Mouse (Mus musculus): Measurements from ENCODE around the gene Pik3ip1. TPM values are rescaled to one million over a fixed set of nuclear protein-coding genes. Genes with fewer than 3 reads are reported as not detected.

Pik3ip1 gene
- polyA plus RNA-seq, 1 experiment: 11.0 TPM

DNA sequence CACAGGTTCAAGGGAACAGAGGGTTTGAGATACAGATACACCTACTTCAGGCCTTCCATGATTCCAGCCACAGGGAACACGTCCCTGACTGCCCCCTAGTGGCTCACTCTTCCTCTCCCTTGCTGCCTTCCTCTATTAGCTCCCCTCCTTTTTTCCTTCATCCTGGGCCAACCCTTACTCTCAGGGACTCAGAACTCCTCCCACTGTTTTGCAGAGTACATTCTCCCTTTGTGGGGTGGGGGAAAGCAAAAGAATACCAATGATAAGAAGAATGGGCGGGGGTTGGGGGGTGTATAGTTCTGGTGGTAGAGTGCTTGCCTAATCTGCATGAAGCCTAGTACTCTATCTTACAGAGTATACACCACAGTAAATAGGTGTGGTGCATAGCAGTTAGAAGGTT is 16.1 kb upstream of the Pik3ip1 start:
- TF ChIP-seq POLR2A (IDR thresholded peaks at IDR 0.05; ENCODE audit: low read depth, low read length) (no peak), CTCF (IDR thresholded peaks at IDR 0.05; ENCODE audit: extremely low read depth, insufficient read length, insufficient replicate concordance, low read depth, low read length) (peak; percentile 72; the same call in 1 of the 2 replicates)
- Histone ChIP-seq H3K4me1 (ENCODE audit: control insufficient read depth, insufficient read depth, insufficient read length, low read length) (no peaks in the 10 kb centered on the region), H3K27ac (ENCODE audit: insufficient read depth, low read depth, low read length) (no peak overlapping the region), H3K27me3 (ENCODE audit: control insufficient read depth, insufficient read depth, low read length) (no peaks in the 10 kb centered on the region), H3K36me3 (ENCODE audit: control insufficient read depth, insufficient read depth, low read length) (peaks cover 8% of the 10 kb centered on the region), H3K4me3 (ENCODE audit: low read depth, low read length) (no peak overlapping the region)
- 34% methylated on average over 2 of the region's 2 CpGs for WGBS

DNA sequence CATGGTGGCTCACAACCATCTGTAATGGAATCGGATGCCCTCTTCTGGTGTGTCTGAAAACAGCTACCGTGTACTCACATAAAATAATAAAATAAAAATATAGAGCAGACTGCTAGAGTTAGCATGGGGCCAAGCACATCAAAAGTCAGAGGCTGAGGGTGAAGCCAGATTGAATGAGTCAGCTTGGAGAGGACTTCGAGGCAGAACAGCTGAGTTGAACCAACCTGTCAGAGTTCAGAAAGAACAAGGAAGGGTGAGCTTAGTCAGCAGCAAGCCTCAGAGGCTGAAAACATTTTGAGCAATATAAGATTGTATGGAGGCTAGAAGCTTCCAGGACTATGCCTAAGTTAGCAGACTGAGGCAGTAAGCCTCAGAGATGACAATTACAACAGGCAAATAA is 11.9 kb upstream of the Pik3ip1 start:
- no peak overlapping the region for H3K27ac ChIP-seq (ENCODE audit: insufficient read depth, low read depth, low read length)
- H3K4me1 ChIP-seq (ENCODE audit: control insufficient read depth, insufficient read depth, insufficient read length, low read length): no peaks in the 10 kb centered on the region
- H3K27me3 ChIP-seq (ENCODE audit: control insufficient read depth, insufficient read depth, low read length): no peaks in the 10 kb centered on the region
- TF ChIP-seq CTCF (IDR thresholded peaks at IDR 0.05; ENCODE audit: extremely low read depth, insufficient read length, insufficient replicate concordance, low read depth, low read length) (no peak), POLR2A (IDR thresholded peaks at IDR 0.05; ENCODE audit: low read depth, low read length) (no peak)
- WGBS: 84% methylated on average over 3 of the region's 3 CpGs
- no peaks in the 10 kb centered on the region for H3K36me3 ChIP-seq (ENCODE audit: control insufficient read depth, insufficient read depth, low read length)
- no peak overlapping the region for H3K4me3 ChIP-seq (ENCODE audit: low read depth, low read length)

DNA sequence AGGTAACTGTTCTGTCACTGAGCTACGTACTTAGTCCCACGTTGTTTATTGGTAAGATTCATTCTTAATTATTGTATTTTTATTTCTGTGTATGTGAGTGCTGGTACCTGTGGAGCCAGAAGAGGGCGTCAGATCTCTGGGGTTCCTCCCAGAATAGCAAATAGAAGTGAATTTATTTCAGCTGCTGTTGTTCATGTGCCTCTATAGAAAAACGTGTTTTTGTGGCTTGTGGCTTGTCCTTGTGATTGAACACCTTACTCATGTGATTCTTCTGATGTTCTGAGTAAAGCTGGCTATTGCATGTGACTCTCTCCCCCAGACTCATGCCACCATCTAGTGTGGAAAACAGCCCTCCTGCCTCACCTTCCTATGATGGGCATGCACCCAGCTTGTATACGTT is 1.9 kb upstream of the Pik3ip1 start:
- Histone ChIP-seq H3K27me3 (ENCODE audit: control insufficient read depth, insufficient read depth, low read length) (no peaks in the 10 kb centered on the region), H3K27ac (ENCODE audit: insufficient read depth, low read depth, low read length) (no peak overlapping the region), H3K4me3 (ENCODE audit: low read depth, low read length) (no peak overlapping the region), H3K4me1 (ENCODE audit: control insufficient read depth, insufficient read depth, insufficient read length, low read length) (no peaks in the 10 kb centered on the region), H3K36me3 (ENCODE audit: control insufficient read depth, insufficient read depth, low read length) (no peaks in the 10 kb centered on the region)
- TF ChIP-seq CTCF (IDR thresholded peaks at IDR 0.05; ENCODE audit: extremely low read depth, insufficient read length, insufficient replicate concordance, low read depth, low read length): no peak
- TF ChIP-seq POLR2A (IDR thresholded peaks at IDR 0.05; ENCODE audit: low read depth, low read length): no peak
- WGBS: 75% methylated on average over 5 of the region's 5 CpGs

DNA sequence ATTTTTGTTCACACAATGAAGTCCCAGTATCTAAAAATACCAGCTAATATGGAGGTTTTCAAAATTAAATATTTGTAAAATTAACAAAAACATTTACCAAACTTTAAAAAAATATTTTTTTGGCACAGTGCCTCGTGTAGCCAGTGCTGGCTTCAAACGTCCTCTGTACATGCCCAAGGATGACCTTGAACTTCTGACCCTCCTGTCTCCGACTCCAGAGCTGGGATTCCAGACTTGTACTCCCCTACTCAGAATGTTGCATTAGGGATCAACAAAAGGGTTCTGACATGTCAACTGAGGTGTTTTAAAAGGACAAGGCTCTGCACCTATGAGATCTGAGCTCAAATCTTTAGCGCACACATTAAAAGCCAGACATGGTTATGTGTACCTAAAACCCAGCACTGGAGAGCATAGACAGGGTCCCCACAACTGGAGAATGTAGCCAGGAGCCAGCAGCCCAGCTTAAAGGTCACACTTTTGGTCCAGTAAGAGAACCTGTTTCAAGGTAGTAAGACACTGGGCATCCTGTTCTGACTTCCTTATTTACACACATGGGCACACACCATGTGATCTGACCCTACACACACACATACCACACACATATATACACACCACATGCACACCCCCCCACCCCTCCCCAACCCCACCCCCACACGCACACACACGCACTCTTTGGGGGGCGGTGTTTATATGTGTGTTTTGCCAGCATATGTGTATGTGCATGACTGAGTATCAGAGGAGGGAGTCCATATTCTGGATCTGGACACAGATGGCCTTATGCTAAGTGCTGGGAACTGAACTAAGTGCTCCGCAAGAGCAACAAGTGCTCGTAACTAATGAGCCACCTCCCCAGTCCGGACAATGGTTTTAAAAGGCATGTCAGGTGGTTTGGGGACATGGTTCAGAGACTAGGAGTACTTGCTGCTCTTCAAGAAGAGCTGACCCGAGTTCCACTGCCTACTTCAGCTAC is 1.1 kb upstream of the Pik3ip1 start:
- no peaks in the 10 kb centered on the region for H3K36me3 ChIP-seq (ENCODE audit: control insufficient read depth, insufficient read depth, low read length)
- 80% methylated on average over 11 of the region's 11 CpGs for WGBS
- no peak overlapping the region for H3K4me3 ChIP-seq (ENCODE audit: low read depth, low read length)
- H3K27me3 ChIP-seq (ENCODE audit: control insufficient read depth, insufficient read depth, low read length): no peaks in the 10 kb centered on the region
- no peak for TF ChIP-seq CTCF (IDR thresholded peaks at IDR 0.05; ENCODE audit: extremely low read depth, insufficient read length, insufficient replicate concordance, low read depth, low read length)
- no peak for TF ChIP-seq POLR2A (IDR thresholded peaks at IDR 0.05; ENCODE audit: low read depth, low read length)
- no peaks in the 10 kb centered on the region for H3K4me1 ChIP-seq (ENCODE audit: control insufficient read depth, insufficient read depth, insufficient read length, low read length)
- H3K27ac ChIP-seq (ENCODE audit: insufficient read depth, low read depth, low read length): no peak overlapping the region; the same call in 1 of the 2 replicates

DNA sequence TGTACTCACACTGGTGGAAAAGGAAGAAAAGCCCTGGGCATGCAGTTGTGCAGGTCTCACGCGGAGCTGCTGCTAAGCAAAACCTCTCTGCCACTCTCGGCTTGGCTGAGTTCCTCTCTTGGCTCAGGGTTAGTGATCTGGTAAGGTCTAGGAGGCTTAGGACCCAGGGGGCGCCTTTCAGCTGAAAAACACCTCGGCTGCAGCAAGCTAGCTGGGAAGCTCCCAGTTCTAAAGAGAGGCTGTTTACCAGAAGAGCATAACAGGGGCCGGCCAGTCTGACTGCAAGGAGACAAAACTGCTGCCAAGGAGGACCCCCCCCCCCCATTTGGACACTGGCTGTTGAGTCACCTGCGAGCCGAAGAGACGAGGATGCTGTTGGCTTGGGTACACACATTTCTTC is 365 bp downstream of the Pik3ip1 start:
- TF ChIP-seq CTCF (IDR thresholded peaks at IDR 0.05; ENCODE audit: extremely low read depth, insufficient read length, insufficient replicate concordance, low read depth, low read length): peak; percentile 34; the same call in 1 of the 2 replicates
- TF ChIP-seq POLR2A (IDR thresholded peaks at IDR 0.05; ENCODE audit: low read depth, low read length): peak; percentile 56
- peak overlapping the region; percentile 61 for H3K4me3 ChIP-seq (ENCODE audit: low read depth, low read length)
- under 1% methylated on average over 9 of the region's 9 CpGs for WGBS
- H3K27ac ChIP-seq (ENCODE audit: insufficient read depth, low read depth, low read length): peak overlapping the region; percentile 69
- H3K36me3 ChIP-seq (ENCODE audit: control insufficient read depth, insufficient read depth, low read length): no peaks in the 10 kb centered on the region
- no peaks in the 10 kb centered on the region for H3K27me3 ChIP-seq (ENCODE audit: control insufficient read depth, insufficient read depth, low read length)
- H3K4me1 ChIP-seq (ENCODE audit: control insufficient read depth, insufficient read depth, insufficient read length, low read length): peaks cover 5% of the 10 kb centered on the region; the same call in 1 of the 2 replicates

DNA sequence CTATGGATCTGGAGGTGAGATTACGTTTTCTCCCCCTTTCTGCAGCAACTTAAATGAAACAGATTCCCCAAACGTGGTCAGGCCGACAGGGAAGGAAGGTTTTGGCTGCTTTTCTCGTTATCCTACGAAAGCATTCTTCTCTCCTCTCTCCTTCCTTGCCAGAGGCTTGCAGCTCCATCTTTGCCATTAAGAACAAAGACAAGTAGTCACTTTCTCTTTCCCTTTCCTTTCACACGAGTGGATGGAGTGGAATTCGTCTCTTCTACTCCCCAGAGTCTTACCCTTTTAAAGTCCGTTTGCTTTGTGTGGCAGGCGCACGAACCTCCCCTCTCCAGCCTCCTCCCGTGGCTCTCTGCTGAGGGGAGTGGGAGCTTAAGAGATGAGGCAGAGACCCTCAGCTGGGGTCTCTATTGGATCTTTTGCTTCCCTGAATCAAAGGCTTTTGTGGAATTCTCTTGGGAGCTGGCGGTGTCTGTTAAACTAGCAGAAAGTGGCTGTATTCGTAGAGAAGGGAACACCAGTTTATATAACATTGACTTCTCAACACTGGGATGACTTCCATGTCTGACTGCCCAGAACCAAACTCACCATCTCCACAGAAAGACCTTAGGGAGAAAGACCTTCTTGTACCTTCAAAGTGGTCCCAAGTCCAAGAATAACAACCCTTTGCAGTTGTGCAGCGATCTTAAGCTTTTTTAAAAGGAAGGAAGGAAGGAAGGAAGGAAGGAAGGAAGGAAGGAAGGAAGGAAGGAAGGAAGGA is 970 bp downstream of the Pik3ip1 start:
- Histone ChIP-seq H3K4me3 (ENCODE audit: low read depth, low read length) (peak overlapping the region; percentile 61), H3K27ac (ENCODE audit: insufficient read depth, low read depth, low read length) (peak overlapping the region; percentile 69), H3K27me3 (ENCODE audit: control insufficient read depth, insufficient read depth, low read length) (no peaks in the 10 kb centered on the region), H3K4me1 (ENCODE audit: control insufficient read depth, insufficient read depth, insufficient read length, low read length) (peaks cover 5% of the 10 kb centered on the region; the same call in 1 of the 2 replicates), H3K36me3 (ENCODE audit: control insufficient read depth, insufficient read depth, low read length) (no peaks in the 10 kb centered on the region)
- no peak for TF ChIP-seq CTCF (IDR thresholded peaks at IDR 0.05; ENCODE audit: extremely low read depth, insufficient read length, insufficient replicate concordance, low read depth, low read length)
- TF ChIP-seq POLR2A (IDR thresholded peaks at IDR 0.05; ENCODE audit: low read depth, low read length): no peak
- WGBS: 3% methylated on average over 14 of the region's 14 CpGs
